Mouse (Mus musculus): ENCODE measurements around the gene Dgcr2. TPM values are rescaled to one million over a fixed set of nuclear protein-coding genes. Genes with fewer than 3 reads are reported as not detected.
A peak's percentile ranks its signal among the peaks of the same experiment; 100 is the strongest.

Gene Dgcr2
- polyA plus RNA-seq, 1 experiment from 2014 or later: 105 TPM

DNA sequence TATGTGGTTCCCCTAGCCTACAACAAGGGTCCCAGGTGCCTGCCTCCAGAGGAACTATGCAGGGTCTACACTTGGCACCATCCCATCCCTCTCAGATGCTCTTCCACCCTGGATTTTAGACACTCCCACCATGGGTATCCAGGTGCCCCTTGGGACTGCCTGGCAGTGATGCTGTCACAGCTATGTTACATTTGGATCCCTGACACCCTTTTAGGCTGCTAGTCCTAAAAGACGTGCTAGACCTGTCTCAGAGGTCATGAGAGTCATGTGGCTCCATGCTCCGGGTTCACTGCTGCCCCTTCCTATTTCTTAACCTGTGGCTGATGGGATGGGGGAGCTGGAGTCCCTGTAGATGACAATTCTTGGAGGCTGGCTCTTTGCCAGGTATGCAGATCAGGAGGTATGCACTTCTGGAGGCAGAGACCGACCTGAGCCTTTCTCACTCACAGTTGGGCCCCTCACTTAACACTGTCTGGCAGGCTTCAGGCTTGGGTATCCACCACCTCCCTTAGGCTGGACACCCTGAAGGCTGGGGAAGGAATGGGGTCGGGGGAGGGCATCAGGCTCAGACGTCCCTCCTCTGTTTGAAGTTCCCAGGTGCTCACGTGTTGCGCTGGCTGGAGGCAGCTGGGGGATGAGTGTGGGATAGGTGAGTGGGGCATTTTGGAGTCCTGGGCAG, 96.4 kb downstream of the Dgcr2 start:
- Histone ChIP-seq H3K9ac (no peak overlapping the region), H3K4me2 (replicated peaks) (peak overlapping the region; percentile 64), H3K4me1 (replicated peaks; ENCODE audit: control insufficient read depth, insufficient read depth, low read length) (peaks cover 37% of the 10 kb centered on the region), H3K4me3 (replicated peaks; ENCODE audit: low read length) (peak overlapping the region; percentile 33; the same call in 1 of the 2 replicates), H3K27ac (no peak overlapping the region), H3K9me3 (ENCODE audit: control insufficient read depth, low read length) (no peaks in the 10 kb centered on the region), H3K36me3 (replicated peaks; ENCODE audit: control insufficient read depth, insufficient read depth) (no peaks in the 10 kb centered on the region), H3K27me3 (ENCODE audit: control insufficient read depth, insufficient read depth, low read length) (peaks cover 95% of the 10 kb centered on the region)
- no peak for DNase-seq (ENCODE audit: low spot score)
- WGBS: 1% methylated on average over 7 of the region's 7 CpGs
- no peak for ATAC-seq (ENCODE audit: low FRiP score)

DNA sequence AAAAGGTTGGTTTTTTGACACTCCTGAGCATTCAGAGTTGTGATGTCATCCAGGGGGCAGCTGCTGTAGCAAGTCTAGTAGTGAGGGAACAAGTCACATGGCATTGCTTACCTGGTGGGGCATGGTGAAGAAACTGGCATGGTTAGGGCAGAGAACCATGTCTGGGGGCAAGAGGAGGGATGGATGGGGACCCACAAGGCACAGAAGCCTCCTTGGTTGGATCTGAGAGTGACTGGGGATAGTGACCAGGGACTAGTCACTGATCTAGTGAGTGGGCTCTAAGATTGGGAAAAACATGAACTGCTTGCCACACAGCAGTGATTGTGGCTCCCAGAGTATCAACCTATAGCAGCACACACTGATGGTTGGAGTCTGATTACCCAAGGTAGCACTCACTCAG, 98.8 kb downstream of the Dgcr2 start:
- Histone ChIP-seq H3K9ac (no peak overlapping the region), H3K4me1 (replicated peaks; ENCODE audit: control insufficient read depth, insufficient read depth, low read length) (peaks cover 28% of the 10 kb centered on the region), H3K4me3 (replicated peaks; ENCODE audit: low read length) (no peak overlapping the region), H3K36me3 (replicated peaks; ENCODE audit: control insufficient read depth, insufficient read depth) (no peaks in the 10 kb centered on the region), H3K27me3 (ENCODE audit: control insufficient read depth, insufficient read depth, low read length) (peaks cover 92% of the 10 kb centered on the region), H3K27ac (no peak overlapping the region), H3K9me3 (ENCODE audit: control insufficient read depth, low read length) (no peaks in the 10 kb centered on the region), H3K4me2 (replicated peaks) (no peak overlapping the region)
- ATAC-seq (ENCODE audit: low FRiP score): no peak
- DNase-seq (ENCODE audit: low spot score): no peak

DNA sequence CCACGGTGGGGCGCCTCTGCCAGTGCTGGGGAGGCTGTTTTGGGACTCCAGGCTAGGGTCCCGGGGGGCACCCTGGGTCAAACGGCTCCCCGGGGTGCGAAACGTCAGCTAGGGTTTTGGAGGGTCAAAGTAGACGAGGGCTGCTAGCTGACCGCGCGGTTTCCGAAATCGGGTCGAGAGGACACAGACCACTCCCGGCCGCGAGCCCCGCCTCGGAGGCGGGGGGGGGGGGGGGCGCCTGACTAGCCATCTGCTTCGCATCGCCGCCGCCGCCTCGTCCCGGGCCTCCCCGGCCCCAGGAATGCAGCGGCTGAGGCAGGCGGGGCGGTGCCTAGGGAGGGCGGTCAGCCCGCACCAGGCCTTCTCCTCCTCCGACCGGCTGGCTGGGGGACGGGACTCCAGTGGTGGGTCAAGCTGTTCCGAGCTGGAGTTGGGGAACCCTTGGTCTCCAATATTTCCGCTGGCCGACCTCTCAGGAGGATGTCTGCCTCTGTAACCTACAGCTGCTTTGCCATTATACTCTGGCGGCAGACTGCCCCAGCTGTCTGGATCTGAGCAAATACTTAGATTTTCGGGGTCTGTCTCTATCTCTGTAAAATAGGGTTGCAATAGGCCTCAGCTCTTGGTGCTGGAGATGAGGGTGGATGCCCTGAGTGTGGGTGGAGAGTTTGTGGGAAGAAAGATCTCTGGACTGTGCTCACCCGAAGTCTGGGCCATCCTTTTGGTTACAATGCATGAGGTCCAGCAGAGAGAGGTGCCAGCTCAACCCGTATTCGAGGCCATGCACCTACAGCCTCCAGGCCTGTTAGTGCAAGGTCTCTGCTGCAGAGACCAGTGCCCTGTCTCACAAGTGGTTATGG, 99.8 kb downstream of the Dgcr2 start:
- no peak overlapping the region for H3K27ac ChIP-seq
- peak overlapping the region; percentile 79 for H3K4me2 ChIP-seq (replicated peaks)
- H3K4me3 ChIP-seq (replicated peaks; ENCODE audit: low read length): peak overlapping the region; percentile 46
- H3K36me3 ChIP-seq (replicated peaks; ENCODE audit: control insufficient read depth, insufficient read depth): peaks cover 2% of the 10 kb centered on the region; the same call in 1 of the 2 replicates
- ATAC-seq (ENCODE audit: low FRiP score) (no peak), DNase-seq (ENCODE audit: low spot score) (no peak)
- peaks cover 21% of the 10 kb centered on the region for H3K4me1 ChIP-seq (replicated peaks; ENCODE audit: control insufficient read depth, insufficient read depth, low read length)
- no peaks in the 10 kb centered on the region for H3K9me3 ChIP-seq (ENCODE audit: control insufficient read depth, low read length)
- WGBS: 2% methylated on average over 32 of the region's 45 CpGs
- peak overlapping the region; percentile 61; the same call in 1 of the 2 replicates for H3K9ac ChIP-seq
- peaks cover 82% of the 10 kb centered on the region for H3K27me3 ChIP-seq (ENCODE audit: control insufficient read depth, insufficient read depth, low read length)

DNA sequence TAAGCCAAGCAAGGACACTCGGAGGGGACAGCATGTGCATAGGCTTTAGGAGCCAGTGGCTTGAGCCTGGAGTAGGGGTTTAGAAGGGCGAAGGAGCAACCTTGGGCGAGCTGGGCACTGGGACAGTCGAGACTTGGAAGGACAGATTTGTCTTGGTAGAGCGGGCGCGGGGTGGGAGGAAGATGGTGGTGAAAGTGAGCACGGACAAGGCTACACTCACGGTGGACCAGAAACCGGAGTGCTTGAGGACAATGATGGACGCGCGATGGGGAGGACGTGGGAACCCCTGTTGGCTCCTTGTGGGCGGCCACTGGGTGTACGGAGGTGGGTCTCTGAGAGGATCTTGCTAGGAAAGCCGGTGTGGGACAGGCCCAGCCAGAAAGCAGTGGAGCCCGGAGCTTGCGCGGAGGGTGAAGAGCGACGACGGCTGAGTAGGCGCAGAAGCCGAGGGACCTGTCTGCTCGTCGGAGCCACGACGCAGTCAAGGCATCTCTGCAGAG, 100.5 kb downstream of the Dgcr2 start:
- Histone ChIP-seq H3K4me3 (replicated peaks; ENCODE audit: low read length) (peak overlapping the region; percentile 46), H3K4me1 (replicated peaks; ENCODE audit: control insufficient read depth, insufficient read depth, low read length) (peaks cover 15% of the 10 kb centered on the region), H3K4me2 (replicated peaks) (peak overlapping the region; percentile 79), H3K9me3 (ENCODE audit: control insufficient read depth, low read length) (no peaks in the 10 kb centered on the region), H3K36me3 (replicated peaks; ENCODE audit: control insufficient read depth, insufficient read depth) (peaks cover 7% of the 10 kb centered on the region; the same call in 1 of the 2 replicates), H3K27ac (no peak overlapping the region), H3K9ac (peak overlapping the region; percentile 61; the same call in 1 of the 2 replicates), H3K27me3 (ENCODE audit: control insufficient read depth, insufficient read depth, low read length) (peaks cover 75% of the 10 kb centered on the region)
- WGBS: 3% methylated on average over 29 of the region's 29 CpGs
- DNase-seq (ENCODE audit: low spot score) (no peak), ATAC-seq (ENCODE audit: low FRiP score) (no peak)

DNA sequence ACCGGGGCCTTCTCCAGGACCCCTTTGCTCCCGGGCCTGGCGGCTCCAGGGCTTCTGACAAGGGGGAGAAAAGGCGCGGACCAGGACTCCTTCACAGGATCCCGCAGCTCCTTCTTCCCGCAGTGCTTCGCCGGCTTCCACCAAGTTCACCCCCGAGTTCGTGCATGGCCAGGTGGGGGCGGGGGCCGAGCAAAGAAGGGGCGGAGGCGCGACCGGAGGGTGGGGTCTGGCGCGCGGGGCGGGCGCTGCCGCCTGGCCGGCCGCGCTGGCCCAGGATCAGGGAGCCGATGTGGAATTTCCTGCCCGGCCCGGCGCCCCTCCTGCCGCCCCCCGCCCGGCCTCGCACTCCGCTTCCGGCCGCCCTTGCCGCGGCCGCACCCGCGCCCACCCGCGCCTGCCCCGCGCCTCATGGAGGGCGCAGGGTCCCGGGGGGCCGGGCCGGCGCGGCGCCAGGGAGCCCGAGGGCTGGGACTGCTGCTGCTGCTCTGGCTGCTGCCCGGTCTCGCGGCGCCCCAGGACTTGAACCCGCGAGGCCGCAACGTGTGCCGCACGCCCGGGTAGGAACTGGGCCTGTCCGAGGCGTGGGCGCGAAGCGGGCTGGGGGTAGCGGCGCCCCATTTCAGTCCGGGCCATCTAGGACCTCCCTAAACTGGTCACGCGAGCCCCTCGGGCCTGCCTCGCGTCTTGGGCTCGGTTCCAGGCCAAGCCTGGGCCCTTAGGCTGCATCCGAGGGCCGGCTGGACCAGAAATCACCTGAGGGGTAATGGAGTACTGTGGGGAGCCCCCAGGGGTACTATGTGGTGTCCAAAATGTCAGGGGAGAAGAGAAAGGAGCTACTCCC, 101.2 kb downstream of the Dgcr2 start, which contains the start of gene Scarf2:
TSS of gene Scarf2 (plus strand) at position 312 of the 841 bp plus-strand sequence.
- peaks cover 68% of the 10 kb centered on the region for H3K27me3 ChIP-seq (ENCODE audit: control insufficient read depth, insufficient read depth, low read length)
- H3K4me2 ChIP-seq (replicated peaks): peak within 1 kb of the TSS; percentile 79
- ATAC-seq (ENCODE audit: low FRiP score) (peak; percentile 21; the same call in 1 of the 2 replicates), DNase-seq (ENCODE audit: low spot score) (no peak)
- H3K36me3 ChIP-seq (replicated peaks; ENCODE audit: control insufficient read depth, insufficient read depth): peaks cover 14% of the 10 kb centered on the region
- 0 out of 2 replicates have a peak, but pooled peaks cover 9% of the 10 kb centered on the region for H3K4me1 ChIP-seq (replicated peaks; ENCODE audit: control insufficient read depth, insufficient read depth, low read length)
- H3K4me3 ChIP-seq (replicated peaks; ENCODE audit: low read length): peak within 1 kb of the TSS; percentile 46
- H3K9ac ChIP-seq: peak within 1 kb of the TSS; percentile 61
- 1% methylated on average over 56 of the region's 81 CpGs for WGBS
- H3K27ac ChIP-seq: no peak within 1 kb of the TSS
- no peaks in the 10 kb centered on the region for H3K9me3 ChIP-seq (ENCODE audit: control insufficient read depth, low read length)

DNA sequence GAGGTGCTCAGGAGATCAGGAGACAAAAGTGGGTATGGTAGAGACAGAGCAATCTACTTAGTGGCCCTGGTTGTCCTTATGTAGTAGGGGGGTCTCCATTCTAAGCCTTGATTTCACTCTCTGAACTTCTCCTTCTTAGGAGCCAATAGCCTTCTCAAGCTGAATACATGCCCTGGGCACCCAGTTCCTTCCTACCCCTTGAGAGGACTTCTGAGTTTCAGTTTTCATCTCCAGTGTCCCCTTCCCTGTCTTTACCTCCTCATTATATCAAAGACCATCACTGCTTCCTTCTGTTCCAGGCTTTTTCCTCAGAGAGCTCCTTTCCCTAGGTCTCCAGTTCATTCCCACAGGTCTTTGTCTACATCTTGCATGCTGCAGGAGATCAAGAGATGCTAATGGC, 101.8 kb downstream of the Dgcr2 start:
- peak overlapping the region; percentile 46 for H3K4me3 ChIP-seq (replicated peaks; ENCODE audit: low read length)
- 0 out of 2 replicates have a peak, but pooled peaks cover 9% of the 10 kb centered on the region for H3K4me1 ChIP-seq (replicated peaks; ENCODE audit: control insufficient read depth, insufficient read depth, low read length)
- H3K36me3 ChIP-seq (replicated peaks; ENCODE audit: control insufficient read depth, insufficient read depth): peaks cover 20% of the 10 kb centered on the region
- peaks cover 62% of the 10 kb centered on the region for H3K27me3 ChIP-seq (ENCODE audit: control insufficient read depth, insufficient read depth, low read length)
- peak overlapping the region; percentile 79 for H3K4me2 ChIP-seq (replicated peaks)
- ATAC-seq (ENCODE audit: low FRiP score) (no peak), DNase-seq (ENCODE audit: low spot score) (no peak)
- H3K27ac ChIP-seq: no peak overlapping the region
- H3K9me3 ChIP-seq (ENCODE audit: control insufficient read depth, low read length): no peaks in the 10 kb centered on the region
- H3K9ac ChIP-seq: no peak overlapping the region

DNA sequence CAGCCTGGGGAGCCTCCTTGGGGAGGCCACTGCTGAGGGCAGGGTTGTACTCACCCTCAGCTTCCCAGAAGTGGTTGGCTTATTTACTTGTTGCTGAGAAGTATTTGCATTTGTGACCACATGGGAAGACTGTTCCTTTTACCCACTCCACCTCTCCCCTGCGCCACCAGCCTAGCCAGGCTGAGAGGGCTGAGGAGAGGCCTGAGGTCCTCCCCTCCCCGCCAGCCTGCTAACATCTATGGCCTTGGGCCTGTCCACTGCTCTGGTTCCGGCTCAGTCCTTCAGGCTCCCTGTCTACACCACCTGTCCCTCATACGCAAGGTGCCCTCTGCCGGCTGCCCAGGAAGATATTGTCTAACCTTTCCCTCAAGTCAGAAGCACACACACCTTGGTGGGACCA, 102.7 kb downstream of the Dgcr2 start:
- H3K9me3 ChIP-seq (ENCODE audit: control insufficient read depth, low read length): no peaks in the 10 kb centered on the region
- 0 out of 2 replicates have a peak, but pooled peaks cover 9% of the 10 kb centered on the region for H3K4me1 ChIP-seq (replicated peaks; ENCODE audit: control insufficient read depth, insufficient read depth, low read length)
- no peak overlapping the region for H3K4me2 ChIP-seq (replicated peaks)
- H3K27me3 ChIP-seq (ENCODE audit: control insufficient read depth, insufficient read depth, low read length): peaks cover 53% of the 10 kb centered on the region
- H3K36me3 ChIP-seq (replicated peaks; ENCODE audit: control insufficient read depth, insufficient read depth): peaks cover 29% of the 10 kb centered on the region
- H3K4me3 ChIP-seq (replicated peaks; ENCODE audit: low read length): no peak overlapping the region
- 69% methylated on average over 5 of the region's 5 CpGs for WGBS
- no peak for DNase-seq (ENCODE audit: low spot score)
- peak; percentile 23; the same call in 1 of the 2 replicates for ATAC-seq (ENCODE audit: low FRiP score)
- no peak overlapping the region for H3K27ac ChIP-seq
- no peak overlapping the region for H3K9ac ChIP-seq

DNA sequence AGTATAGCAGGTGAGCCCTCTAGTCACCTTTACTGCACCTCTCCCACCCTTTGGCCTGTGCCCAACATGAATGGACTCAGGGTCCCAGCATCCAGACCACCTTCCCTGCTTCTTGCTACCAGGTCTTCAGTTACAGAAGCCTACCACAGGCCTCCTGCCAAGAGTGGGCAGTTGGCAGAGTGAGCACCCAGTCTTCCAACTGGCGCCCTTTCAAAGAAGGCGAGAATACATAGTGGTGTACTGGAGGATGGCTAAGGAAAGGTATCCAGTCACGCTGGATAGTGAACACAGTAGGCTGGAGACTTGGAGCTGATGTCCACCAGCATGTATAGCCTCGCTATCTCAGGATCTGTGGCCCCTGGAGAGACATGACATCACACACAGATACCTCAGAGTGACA, 104.3 kb downstream of the Dgcr2 start:
- DNase-seq (ENCODE audit: low spot score) (no peak), ATAC-seq (ENCODE audit: low FRiP score) (no peak)
- Histone ChIP-seq H3K27me3 (ENCODE audit: control insufficient read depth, insufficient read depth, low read length) (peaks cover 39% of the 10 kb centered on the region), H3K36me3 (replicated peaks; ENCODE audit: control insufficient read depth, insufficient read depth) (peaks cover 43% of the 10 kb centered on the region), H3K4me2 (replicated peaks) (no peak overlapping the region), H3K27ac (no peak overlapping the region), H3K4me1 (replicated peaks; ENCODE audit: control insufficient read depth, insufficient read depth, low read length) (0 out of 2 replicates have a peak, but pooled peaks cover 9% of the 10 kb centered on the region), H3K9me3 (ENCODE audit: control insufficient read depth, low read length) (no peaks in the 10 kb centered on the region), H3K4me3 (replicated peaks; ENCODE audit: low read length) (no peak overlapping the region), H3K9ac (no peak overlapping the region)
- WGBS: 83% methylated on average over 4 of the region's 4 CpGs

Measured in hindbrain, embryonic 14.5 days (tissue).